Mouse (Mus musculus): ENCODE results near the gene Tmem107. TPM values are rescaled to one million over a fixed set of nuclear protein-coding genes. Genes with fewer than 3 reads are reported as not detected.

Tmem107 gene
- 13.2 TPM for polyA plus RNA-seq (2014; fragmentation: Illumina TruSeq; extraction: RNeasy Lipid Tissue Mini Kit (QIAGEN cat#74804); ENCODE audit: low read depth, low replicate concordance)

GRCm38 (mm10) chr11:69070590-69071222 lies at the start of gene Tmem107:
TSS of gene Tmem107 (plus strand) at chr11:69070806.

GRCm38 (mm10) chr11:69045531-69046394 lies 24.8 kb upstream of the Tmem107 start, which contains the start of gene Aurkb:
TSS of gene Aurkb (plus strand) at chr11:69045647.

GRCm38 (mm10) chr11:69059357-69059974 lies 11.1 kb upstream of the Tmem107 start, which contains the start of gene Borcs6:
TSS of gene Borcs6 (plus strand) at chr11:69059717.

GRCm38 (mm10) chr11:69088103-69088855 lies 17.7 kb downstream of the Tmem107 start, which contains the start of gene Vamp2:
TSS of gene Vamp2 (plus strand) at chr11:69088490.

GRCm38 (mm10) chr11:69094697-69095429 lies 24.3 kb downstream of the Tmem107 start, which contains the start of gene Per1:
TSS of gene Per1 (plus strand) at chr11:69095217.

GRCm38 (mm10) chr11:69120221-69121000 lies 49.8 kb downstream of the Tmem107 start, which contains the start of gene Hes7:
TSS of gene Hes7 (plus strand) at chr11:69120404.

GRCm38 (mm10) chr11:69122336-69122951 lies 51.8 kb downstream of the Tmem107 start, which contains the start of gene 9130213A22Rik:
TSS of gene 9130213A22Rik (minus strand) at chr11:69122589.

Other genes with a start within 250 kb of the Tmem107 start
- 180 TPM for gene Ndel1, start 198.9 kb upstream of the Tmem107 start, polyA plus RNA-seq (2014; fragmentation: Illumina TruSeq; extraction: RNeasy Lipid Tissue Mini Kit (QIAGEN cat#74804); ENCODE audit: low read depth, low replicate concordance)
- 0.35 TPM for gene Rnf222, start 182.3 kb upstream of the Tmem107 start, polyA plus RNA-seq (2014; fragmentation: Illumina TruSeq; extraction: RNeasy Lipid Tissue Mini Kit (QIAGEN cat#74804); ENCODE audit: low read depth, low replicate concordance)
- gene Rpl26, start 169.2 kb upstream of the Tmem107 start, polyA plus RNA-seq (2014; fragmentation: Illumina TruSeq; extraction: RNeasy Lipid Tissue Mini Kit (QIAGEN cat#74804); ENCODE audit: low read depth, low replicate concordance), result 156 TPM
- 157 TPM for gene Odf4, start 143.7 kb upstream of the Tmem107 start, polyA plus RNA-seq (2014; fragmentation: Illumina TruSeq; extraction: RNeasy Lipid Tissue Mini Kit (QIAGEN cat#74804); ENCODE audit: low read depth, low replicate concordance)
- gene Arhgef15, start 113.3 kb upstream of the Tmem107 start, polyA plus RNA-seq (2014; fragmentation: Illumina TruSeq; extraction: RNeasy Lipid Tissue Mini Kit (QIAGEN cat#74804); ENCODE audit: low read depth, low replicate concordance), result 0.36 TPM
- 17.4 TPM for gene Slc25a35, start 102.7 kb upstream of the Tmem107 start, polyA plus RNA-seq (2014; fragmentation: Illumina TruSeq; extraction: RNeasy Lipid Tissue Mini Kit (QIAGEN cat#74804); ENCODE audit: low read depth, low replicate concordance)
- 253 TPM for gene Rangrf, start 95.6 kb upstream of the Tmem107 start, polyA plus RNA-seq (2014; fragmentation: Illumina TruSeq; extraction: RNeasy Lipid Tissue Mini Kit (QIAGEN cat#74804); ENCODE audit: low read depth, low replicate concordance)
- gene Pfas, start 62.3 kb upstream of the Tmem107 start, polyA plus RNA-seq (2014; fragmentation: Illumina TruSeq; extraction: RNeasy Lipid Tissue Mini Kit (QIAGEN cat#74804); ENCODE audit: low read depth, low replicate concordance), result 5.7 TPM
- 10.1 TPM for gene Ctc1, start 54.9 kb upstream of the Tmem107 start, polyA plus RNA-seq (2014; fragmentation: Illumina TruSeq; extraction: RNeasy Lipid Tissue Mini Kit (QIAGEN cat#74804); ENCODE audit: low read depth, low replicate concordance)
- 6.0 TPM for gene Aurkb, start 25.2 kb upstream of the Tmem107 start, polyA plus RNA-seq (2014; fragmentation: Illumina TruSeq; extraction: RNeasy Lipid Tissue Mini Kit (QIAGEN cat#74804); ENCODE audit: low read depth, low replicate concordance)
- gene Borcs6, start 11.1 kb upstream of the Tmem107 start, polyA plus RNA-seq (2014; fragmentation: Illumina TruSeq; extraction: RNeasy Lipid Tissue Mini Kit (QIAGEN cat#74804); ENCODE audit: low read depth, low replicate concordance), result 3.4 TPM
- 28.8 TPM for gene Vamp2, start 17.7 kb downstream of the Tmem107 start, polyA plus RNA-seq (2014; fragmentation: Illumina TruSeq; extraction: RNeasy Lipid Tissue Mini Kit (QIAGEN cat#74804); ENCODE audit: low read depth, low replicate concordance)
- gene Per1, start 24.4 kb downstream of the Tmem107 start, polyA plus RNA-seq (2014; fragmentation: Illumina TruSeq; extraction: RNeasy Lipid Tissue Mini Kit (QIAGEN cat#74804); ENCODE audit: low read depth, low replicate concordance), result 2.2 TPM
- not detected for gene Hes7, start 49.6 kb downstream of the Tmem107 start, polyA plus RNA-seq (2014; fragmentation: Illumina TruSeq; extraction: RNeasy Lipid Tissue Mini Kit (QIAGEN cat#74804); ENCODE audit: low read depth, low replicate concordance)
- gene 9130213A22Rik, start 51.8 kb downstream of the Tmem107 start, polyA plus RNA-seq (2014; fragmentation: Illumina TruSeq; extraction: RNeasy Lipid Tissue Mini Kit (QIAGEN cat#74804); ENCODE audit: low read depth, low replicate concordance), result not detected
- gene Aloxe3, start 55.1 kb downstream of the Tmem107 start, polyA plus RNA-seq (2014; fragmentation: Illumina TruSeq; extraction: RNeasy Lipid Tissue Mini Kit (QIAGEN cat#74804); ENCODE audit: low read depth, low replicate concordance), result 0.77 TPM
- not detected for gene Alox12b, start 86.2 kb downstream of the Tmem107 start, polyA plus RNA-seq (2014; fragmentation: Illumina TruSeq; extraction: RNeasy Lipid Tissue Mini Kit (QIAGEN cat#74804); ENCODE audit: low read depth, low replicate concordance)
- gene Alox8, start 127.0 kb downstream of the Tmem107 start, polyA plus RNA-seq (2014; fragmentation: Illumina TruSeq; extraction: RNeasy Lipid Tissue Mini Kit (QIAGEN cat#74804); ENCODE audit: low read depth, low replicate concordance), result not detected
- gene Gucy2e, start 166.2 kb downstream of the Tmem107 start, polyA plus RNA-seq (2014; fragmentation: Illumina TruSeq; extraction: RNeasy Lipid Tissue Mini Kit (QIAGEN cat#74804); ENCODE audit: low read depth, low replicate concordance), result 0.06 TPM

All from testis, adult 10 weeks (tissue).